Mouse (Mus musculus) frontal cortex, postnatal 10 days (tissue): Measurements from ENCODE around the gene Ganc.

Experiments
- DNase-seq, 2 experiments: peaks; one replicate each; pipeline ENCODE4 v3.0.0; 2022; ENCODE audit warnings: low spot score in 2 of 2, mixed read lengths in 1 of 2

The Ganc gene

DNA sequence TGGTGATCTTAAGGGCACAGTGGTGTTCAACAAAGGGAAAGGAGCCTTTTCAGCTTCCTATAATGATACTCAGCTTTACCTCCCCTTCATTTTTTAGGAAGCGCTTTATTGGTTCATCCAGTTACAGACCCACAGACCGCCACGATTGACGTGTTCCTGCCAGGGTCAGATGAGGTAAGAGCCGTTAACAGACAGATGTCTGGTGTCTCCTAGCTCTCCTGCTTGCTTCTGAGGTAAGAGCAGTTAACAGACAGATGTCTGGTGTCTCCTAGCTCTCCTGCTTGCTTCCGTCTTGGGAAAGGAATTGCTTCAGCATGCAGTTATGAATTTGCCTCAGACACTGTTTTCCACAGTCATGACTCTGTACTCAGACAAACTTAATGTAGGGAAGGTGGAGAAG, 47.0 kb downstream of the Ganc start:
- no peak for DNase-seq

DNA sequence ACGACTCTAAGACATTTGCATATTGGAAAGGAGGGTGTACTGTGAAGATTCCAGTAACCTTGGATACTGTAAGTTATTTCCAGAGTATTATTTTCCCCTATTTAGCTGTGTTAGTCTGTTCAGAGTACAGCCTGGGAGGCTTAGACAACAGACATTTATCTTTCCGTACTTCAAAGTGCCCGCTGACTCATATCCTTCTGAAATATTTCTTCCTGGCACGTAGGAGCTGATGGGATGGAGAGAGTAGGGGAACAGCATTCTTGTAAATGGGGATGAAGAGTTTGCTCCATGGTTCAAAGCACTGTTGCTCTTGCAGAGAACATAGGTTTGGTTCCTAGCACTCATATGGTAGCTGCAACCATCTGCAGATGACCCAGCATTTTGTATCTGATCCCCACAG, 48.9 kb downstream of the Ganc start:
- DNase-seq = no peak

DNA sequence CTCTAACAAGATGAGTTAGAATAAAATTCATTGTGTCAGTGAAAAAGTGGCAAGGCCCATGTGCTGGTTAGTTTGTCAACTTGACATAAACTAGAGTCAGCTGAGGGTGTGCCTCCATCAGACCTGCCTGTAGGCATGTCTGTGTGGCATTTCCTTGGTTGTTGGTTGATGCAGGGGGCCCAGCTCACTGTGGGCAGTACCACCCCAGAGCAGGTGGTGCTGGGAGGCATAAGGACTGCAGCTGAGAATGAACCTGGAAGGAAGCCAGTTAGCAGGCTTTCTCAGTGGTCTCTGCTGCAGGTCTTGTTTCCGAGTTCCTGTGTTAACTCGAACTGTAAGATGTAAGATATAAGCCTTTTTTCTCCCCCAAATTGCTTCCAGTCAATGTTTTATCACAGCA, 51.3 kb downstream of the Ganc start:
- DNase-seq = no peak

DNA sequence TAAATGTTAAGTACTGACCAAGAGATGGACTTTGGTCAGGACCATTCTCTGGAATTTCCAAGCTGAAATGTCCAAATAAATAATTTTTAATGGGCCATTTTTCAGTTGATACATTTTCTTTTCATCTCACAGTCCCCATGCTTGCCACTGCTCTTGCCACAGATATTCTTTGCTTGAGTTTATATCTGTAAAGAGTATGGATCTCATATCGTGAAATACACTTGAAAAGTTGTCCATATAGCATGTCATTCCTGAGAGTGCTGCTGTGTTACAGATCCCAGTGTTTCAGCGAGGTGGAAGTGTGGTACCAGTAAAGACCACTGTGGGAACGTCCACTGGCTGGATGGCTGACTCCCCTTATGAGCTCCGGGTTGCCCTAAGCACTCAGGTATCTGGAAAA, 52.0 kb downstream of the Ganc start, which contains the start of gene Capn3:
Gene Capn3, plus strand, starts transcription at position 301 of the 400 bp plus-strand sequence.
- DNase-seq = no peak

DNA sequence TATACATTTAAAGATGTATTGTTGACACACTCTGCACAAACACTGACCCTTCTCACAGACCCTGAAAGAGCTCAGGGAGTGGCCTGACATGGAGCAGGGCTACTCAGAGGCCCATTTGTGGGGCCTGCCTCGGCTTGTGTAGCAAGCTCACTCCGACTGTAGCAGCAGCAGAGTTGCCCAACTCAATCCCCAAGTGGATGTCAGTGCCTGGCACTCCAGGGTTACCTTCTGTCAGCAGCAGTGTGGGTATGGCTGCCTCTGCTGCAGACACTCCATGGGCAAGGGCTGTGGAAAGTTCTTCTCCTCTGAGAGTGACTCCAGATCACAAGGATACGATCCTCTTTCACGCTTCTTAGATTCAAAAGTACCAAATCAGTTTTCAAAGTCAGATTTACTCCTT, 56.5 kb downstream of the Ganc start:
- DNase-seq = no peak

DNA sequence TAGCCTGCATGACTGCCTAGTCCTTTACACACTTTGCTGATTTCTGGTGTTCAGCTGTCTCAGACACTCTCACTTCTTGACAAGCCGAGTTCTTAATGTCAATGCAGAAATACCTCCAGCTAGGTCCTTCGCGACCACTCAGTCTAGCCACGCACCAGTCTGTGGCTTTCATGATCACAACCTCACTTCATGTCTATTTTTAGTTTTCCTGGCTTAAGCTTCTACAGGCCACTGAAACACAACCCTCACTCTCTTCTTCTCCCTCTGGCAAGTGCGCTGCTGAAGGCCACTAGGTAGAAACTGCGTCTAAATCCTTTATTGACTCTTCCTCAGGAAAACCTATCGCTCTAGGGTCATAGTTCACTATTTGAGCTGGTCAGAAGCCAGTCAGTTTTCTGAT, 59.6 kb downstream of the Ganc start:
- DNase-seq = no peak

DNA sequence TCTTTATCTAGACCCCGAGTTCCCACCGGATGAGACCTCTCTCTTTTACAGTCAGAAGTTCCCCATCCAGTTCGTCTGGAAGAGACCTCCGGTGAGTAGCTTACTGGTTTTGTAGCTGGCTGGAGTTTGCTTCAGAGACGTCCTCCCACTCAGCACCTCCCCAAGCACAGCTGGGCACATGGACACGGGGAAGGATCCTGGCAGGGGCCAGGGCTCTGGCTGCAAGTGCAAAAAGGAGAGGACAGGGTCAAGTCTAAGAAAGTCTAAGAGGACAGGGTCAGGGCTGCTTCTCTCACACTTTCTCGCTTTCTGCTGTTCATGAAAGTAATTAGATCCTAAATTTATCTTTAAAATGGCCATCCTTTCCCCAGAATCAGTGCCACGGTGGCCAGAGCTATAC, 60.4 kb downstream of the Ganc start:
- DNase-seq = no peak

DNA sequence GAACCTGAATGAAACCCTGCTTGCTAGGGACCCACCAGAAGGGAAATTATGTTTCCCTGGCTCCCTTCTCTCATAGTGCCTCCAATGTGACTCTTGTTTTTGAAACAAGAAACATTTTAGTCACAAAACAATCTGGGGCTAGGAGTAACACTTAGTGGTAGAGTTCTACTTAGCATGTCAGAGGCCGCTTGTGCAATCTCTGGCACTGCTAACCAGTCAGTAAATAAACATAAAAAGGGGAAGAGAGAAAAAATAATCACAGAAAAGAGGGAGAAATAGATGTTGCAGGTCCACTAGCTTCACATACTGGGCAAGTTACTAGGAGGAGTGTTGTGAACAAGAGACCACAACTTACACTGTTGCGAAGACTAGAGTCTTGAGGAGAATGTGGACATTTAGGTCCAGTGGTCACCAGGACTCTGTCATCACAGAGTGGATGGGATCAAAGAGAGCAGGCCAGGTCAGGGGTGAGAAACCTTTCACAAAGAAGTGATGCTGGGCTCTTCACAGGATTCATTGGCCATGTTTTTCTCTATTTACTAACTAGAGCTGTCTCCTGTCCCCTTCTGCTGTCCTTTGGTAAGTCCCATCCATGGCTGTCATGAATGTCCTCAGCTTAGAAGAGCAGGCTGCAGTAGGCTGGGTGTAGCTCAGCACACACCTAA, 61.2 kb downstream of the Ganc start:
- DNase-seq = no peak

DNA sequence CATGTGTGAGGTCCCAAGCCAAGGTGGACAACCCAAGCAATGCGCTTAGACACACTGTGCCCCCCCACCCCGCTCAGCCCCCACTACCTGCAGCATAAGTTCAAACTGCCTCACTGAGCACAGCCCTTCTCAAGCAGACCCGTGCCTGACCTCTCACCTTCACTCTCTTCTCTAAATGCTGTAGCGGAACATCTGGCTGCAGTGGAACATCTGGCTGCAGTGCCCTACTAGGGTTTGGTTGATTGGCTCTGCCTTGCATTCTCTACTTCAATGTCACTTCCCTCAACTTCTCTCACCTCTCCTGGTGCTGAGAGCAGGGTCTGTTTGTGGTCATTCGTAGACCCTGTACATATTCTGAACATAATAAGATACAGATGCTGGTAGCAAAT, 61.7 kb downstream of the Ganc start:
- no peak for DNase-seq

DNA sequence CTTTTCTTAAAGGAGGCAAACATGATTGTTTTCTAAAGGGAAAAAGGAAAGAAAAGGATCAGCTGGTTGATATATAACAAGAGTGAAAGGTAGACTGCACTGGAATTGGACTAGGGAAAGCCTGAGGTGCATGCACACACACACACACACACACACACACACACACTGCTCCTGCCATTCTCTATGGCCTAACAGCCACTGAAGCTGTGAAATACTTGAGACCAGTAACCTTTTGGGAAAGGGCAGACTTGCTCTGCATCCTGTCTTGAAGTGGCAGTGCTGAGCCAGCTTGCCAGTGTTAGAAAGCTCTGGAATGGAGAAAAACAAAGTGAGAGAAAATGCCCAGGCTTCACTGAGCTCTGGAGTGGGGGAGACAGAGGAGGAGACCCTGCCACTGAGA, 64.3 kb downstream of the Ganc start:
- DNase-seq = no peak

DNA sequence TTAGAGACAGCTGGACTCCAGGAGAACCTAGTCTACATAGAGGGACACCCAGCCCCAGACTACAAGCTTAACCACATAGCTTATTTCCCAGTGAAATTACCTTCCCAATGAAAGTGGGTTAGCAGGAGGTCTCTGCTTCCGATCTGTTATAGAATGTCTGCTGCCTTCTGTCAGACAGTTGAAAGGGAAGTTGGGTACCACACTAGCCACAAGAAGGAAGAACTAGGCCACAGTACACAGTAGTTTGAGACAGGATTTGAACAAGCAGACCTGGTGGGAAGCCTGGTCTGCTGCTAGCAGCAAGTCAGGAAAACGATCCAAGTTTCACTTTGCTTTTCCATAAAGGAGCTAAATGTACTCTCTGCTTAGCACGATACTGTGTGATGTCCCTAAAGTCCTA, 65.5 kb downstream of the Ganc start:
- no peak for DNase-seq

DNA sequence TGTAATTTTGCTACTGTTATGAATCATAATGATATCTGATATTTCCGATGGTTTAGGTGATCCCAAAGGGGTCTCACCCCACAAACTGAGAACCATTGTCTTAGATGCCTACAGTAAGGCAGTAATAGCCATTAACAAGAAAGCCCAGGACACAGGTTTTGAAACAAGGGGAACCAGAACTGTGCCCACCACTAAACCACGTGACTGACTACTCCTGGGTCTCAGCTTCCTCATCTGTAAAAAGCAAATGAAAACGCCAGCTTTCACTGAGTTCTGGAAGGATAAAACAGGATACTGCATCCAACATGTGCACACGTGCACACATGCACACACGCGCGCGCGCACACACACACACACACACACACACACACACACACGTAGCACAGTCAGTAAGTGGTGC, 66.0 kb downstream of the Ganc start:
- no peak for DNase-seq

DNA sequence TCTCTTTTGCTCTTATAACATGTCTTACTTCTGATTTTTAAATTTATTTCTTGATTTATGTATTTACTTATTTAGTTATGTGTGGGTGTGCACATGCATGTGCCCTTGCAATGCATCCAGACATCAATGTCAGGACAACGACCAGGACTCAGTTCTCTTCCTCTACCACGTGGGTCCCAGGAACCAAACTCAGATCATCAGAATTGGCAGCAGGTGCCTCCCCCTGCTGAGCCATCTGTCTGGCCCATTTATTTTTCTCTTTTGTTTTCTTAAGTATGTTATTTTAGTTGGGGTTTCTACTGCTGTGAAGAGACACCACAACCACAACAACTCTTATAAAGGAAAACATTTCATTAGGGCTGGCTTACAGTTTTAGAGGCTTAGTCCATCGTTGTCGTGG, 67.2 kb downstream of the Ganc start:
- DNase-seq = no peak

DNA sequence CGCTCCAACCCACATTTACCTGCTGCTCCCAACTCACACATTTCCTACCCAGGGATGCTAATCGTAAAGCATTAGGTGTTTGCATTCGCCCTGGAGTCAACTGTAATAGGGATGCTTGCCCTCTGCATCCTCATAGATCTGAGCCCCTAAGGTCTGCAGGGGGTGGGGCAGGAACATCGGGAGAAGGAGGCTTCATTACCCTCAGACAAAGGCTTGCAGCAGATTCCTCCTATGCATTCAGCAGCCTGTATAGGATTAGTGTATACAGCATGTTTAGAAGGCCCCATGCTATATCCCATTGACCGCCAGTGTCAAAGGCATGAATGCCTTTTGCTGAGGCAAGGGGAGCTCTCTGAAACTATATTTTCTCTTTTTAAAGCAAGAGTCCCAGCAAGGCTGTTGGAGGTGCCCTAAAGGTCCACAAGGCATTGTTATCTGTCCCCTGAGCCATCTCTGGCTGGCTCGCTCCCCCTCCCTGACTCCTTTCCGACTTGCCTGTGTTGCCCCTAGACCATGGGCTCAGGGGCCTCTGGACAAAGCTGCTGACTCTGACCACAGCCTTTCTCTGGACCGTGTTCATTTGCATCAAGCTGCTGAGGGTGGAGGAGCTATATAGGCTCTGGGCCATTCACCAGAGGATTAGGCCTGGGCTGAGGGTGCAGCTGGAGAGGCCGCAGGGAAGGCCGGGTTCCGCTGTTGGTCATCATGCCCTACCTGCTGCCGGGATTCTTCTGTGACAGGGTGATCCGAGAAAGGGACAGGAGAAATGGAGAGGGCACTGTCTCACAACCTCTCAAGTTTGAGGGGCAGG, 72.8 kb downstream of the Ganc start:
- no peak for DNase-seq

DNA sequence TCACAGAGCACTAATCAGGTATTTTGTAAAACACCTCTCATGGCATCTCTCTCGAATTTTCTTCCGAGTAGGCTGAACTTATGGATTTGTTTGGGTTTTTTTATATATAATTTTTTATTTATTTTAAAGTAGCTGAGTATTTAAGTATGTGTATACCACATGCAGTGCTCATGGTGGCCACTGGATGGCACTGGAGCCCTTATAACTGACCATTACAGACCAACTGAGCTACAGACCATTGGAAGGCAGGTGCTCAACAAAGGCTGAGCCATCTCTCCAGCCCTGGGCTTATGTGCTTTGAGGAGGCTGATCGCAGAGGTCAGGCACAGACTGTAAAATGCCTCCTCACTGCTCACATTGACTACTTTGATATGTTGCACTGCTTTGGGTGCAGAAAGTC, 74.9 kb downstream of the Ganc start:
- peak; percentile 48 to 64 for DNase-seq

DNA sequence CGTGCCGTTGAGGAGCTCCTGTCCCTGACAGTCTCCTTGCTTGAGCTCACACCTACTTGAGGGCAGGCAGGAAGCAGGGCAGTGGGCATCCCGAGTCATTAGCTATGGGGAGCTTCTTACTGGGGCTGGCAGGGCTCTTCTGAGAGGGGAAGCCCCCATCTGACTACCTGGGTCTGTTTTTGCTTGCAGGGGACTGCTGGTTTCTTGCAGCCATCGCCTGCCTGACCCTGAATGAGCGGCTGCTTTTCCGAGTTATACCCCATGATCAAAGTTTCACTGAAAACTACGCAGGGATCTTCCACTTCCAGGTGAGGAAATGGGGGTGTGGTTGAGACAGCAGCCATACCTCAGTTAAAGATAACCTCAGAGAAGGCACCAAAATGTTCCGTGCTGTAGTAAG, 78.2 kb downstream of the Ganc start:
- no peak for DNase-seq

DNA sequence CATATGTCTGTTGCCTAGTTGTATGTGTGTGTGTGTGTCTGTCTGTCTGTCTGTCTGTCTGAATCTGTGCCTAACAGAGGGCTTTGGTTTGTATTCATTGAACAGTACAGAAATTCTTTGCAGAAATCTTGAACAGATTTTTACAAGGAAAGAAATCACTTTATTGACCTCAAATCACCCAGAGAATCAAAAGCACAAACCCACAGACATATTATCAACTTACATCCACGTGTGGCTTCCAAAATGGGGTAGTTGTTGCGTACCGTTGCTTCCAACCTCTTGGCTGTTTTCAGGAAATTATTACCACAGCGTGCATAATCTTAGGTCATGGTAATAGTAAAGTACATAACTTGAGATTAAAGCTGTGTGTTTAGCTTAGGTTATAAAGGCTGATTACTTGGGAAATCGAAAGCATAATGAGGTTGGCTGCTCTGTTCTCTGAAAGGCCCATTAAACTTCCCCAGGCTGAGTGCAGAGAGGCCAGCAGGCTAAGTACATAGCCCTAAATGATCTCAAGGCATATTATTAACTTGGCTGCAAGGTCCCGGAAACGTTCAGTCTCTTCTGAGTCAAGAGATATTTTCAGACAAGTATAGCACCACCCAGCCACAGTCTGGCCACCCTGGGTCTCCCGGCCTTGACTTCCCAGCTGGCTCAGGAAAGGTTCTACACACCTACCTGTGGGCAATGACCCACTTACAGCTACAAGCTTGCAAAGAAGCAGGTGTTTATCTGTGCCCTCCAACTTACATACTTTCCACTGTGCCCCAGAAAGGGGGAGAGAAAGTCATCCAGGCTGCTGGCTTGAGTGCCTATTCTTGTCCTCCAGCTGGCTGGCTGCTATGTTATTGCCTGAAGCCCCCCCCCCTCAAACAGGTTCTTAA, 79.1 kb downstream of the Ganc start:
- DNase-seq = no peak

DNA sequence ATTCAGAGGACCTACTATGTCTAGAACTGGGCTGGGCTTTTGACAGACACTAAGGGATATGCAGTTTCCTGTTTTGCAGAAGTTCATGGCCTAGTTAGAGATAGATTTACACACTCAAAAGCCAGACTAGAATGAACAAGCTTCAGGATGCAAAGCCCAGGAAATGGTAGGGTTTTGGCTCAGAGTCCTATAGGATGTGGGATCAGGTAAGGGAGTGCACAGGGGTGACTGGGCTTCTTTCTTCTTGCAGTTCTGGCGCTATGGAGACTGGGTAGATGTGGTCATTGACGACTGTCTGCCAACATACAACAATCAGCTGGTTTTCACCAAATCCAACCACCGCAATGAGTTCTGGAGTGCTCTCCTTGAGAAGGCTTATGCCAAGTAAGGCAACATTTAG, 80.5 kb downstream of the Ganc start:
- no peak for DNase-seq

DNA sequence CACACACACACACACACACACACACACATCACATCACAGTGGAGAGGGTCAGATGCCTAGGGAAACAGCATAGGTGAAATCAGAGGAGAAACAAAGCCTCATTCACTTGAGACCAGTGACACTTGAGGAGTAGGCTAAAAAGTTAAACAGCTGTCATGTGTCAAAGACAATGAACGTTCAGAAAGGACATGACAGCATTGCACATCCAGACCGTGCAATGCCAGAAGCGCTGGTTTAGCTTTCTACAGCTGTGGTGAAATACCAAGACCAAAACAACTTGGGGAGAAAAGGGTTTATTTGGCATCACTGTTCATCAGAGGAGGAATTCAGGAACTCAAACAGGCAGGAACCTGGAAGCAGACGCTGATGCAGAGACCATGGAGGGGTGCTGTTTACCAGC, 89.6 kb downstream of the Ganc start:
- DNase-seq = no peak

DNA sequence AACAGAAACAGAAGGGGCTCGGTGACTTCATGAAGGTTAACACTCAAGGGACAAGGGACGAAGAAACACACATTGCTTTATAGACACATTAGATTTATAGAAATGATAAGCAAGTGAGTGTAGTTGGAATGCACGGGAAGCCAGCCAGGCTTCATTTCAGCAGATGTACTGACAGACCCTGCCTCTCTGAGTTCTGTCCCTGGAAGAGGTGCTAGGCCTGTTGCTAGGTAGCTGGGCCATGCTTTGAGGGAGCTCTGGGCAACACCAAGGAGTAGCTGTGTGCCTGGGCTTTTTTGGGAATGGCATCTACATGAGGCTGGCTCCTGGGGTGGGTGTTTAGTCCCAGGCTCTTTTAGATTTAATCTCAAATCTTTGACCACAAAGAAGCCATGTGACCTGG, 92.8 kb downstream of the Ganc start:
- DNase-seq = peak; percentile 41 to 60

DNA sequence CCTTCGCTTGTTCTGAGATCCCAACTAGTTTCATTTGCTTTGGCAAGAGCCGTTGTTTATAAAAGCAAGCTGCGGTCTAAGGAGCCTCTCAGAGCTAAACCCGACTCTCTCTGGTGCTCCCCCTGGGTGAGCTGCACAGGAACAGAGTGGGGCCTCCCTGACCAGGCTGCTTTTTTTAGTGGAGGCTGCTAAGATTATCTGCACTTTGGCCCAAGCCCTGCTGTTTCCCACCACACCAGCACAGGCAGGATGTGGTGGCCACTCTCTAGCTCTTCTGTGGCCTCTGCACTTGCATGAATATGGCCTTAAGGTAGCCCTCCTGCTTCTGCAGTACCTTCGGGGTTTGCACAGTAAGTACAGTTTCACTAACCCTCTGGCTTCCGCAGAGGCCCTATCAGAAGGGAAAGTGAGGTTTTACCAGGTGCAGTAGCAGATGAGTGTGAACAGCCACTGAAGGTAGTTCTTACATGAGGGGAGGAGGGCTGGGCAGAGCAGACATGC, 96.3 kb downstream of the Ganc start:
- DNase-seq = no peak

DNA sequence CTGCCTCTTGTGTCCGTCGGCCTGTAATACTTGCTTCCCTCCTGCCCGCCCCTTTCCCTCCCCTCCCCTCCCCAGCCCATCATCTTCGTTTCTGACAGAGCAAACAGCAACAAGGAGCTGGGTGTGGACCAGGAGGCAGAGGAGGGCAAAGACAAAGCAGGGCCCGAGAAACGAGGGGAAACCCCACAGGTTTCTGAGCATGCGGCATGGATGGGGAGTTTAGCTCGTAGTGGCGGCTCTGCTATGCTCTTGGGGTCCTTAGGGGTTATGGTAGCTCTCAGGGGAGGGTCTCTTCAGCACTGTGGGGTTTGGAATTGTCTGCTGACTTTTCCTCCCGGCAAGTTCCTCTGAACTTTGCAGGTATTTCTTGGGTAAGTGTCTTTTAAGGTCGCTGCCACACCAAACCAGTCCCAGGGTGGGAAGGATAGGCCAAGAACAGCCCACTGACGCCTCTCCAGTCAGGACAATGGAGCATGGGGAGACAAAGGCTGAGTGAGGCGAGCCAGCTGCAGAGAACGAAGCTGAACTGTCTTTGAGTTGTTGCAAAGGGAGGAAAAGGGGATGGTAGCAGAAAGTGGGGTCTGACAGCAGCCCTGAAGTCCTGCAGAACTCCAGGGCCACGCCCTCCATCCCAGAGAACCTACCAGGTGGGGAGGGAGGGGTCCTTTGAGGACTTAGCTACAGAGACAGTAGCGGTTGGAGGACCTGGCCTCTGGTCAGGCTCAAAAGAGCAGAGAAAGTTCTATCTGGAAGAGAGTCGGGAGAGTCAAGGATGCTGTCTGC, 97.6 kb downstream of the Ganc start:
- DNase-seq = no peak
